Mouse (Mus musculus) hindbrain, embryonic 13.5 days (tissue): ENCODE results near the gene Bfsp2. TPM values are rescaled to one million over a fixed set of nuclear protein-coding genes. Genes with fewer than 3 reads are reported as not detected.
A peak's percentile ranks its signal among the peaks of the same experiment; 100 is the strongest.

ENCODE experiments used
- ATAC-seq: fragments of 200-750 bp; cut with Nextera tagmentation; 2 replicates; pipeline ENCODE4 v1.8.0; 2017; ENCODE audit warnings: moderate TSS enrichment; ENCODE audit not compliant: low FRiP score
- H3K27ac ChIP-seq: fragments of 300-500 bp; sonication (generic); 2 replicates; pipeline ENCODE4 v1.5.1; 2015; ENCODE audit warnings: inconsistent platforms, mild to moderate bottlenecking, moderate library complexity
- H3K27me3 ChIP-seq: fragments of 300-500 bp; sonication (generic); 2 replicates; pipeline ENCODE4 v1.6.1; 2015; ENCODE audit warnings: mild to moderate bottlenecking, inconsistent platforms
- H3K36me3 ChIP-seq: fragments of 300-500 bp; sonication (generic); 2 replicates; pipeline ENCODE4 v1.6.1; 2015; ENCODE audit warnings: mild to moderate bottlenecking, inconsistent platforms
- H3K4me1 ChIP-seq: fragments of 300-500 bp; sonication (generic); replicated peaks from 2 replicates; pipeline ENCODE4 v1.6.1; 2015; ENCODE audit warnings: inconsistent platforms
- H3K4me2 ChIP-seq: fragments of 300-500 bp; sonication (generic); 2 replicates; pipeline ENCODE4 v1.6.1; 2015; ENCODE audit warnings: inconsistent platforms, mild to moderate bottlenecking, moderate library complexity
- H3K4me3 ChIP-seq: fragments of 300-500 bp; sonication (generic); 2 replicates; pipeline ENCODE4 v1.5.1; 2015; ENCODE audit warnings: mild to moderate bottlenecking, inconsistent platforms
- H3K9ac ChIP-seq: fragments of 300-500 bp; sonication (generic); 2 replicates; pipeline ENCODE4 v1.6.1; 2015; ENCODE audit warnings: mild to moderate bottlenecking, inconsistent platforms
- H3K9me3 ChIP-seq: fragments of 300-500 bp; sonication (generic); 2 replicates; pipeline ENCODE4 v1.6.1; 2016; ENCODE audit warnings: inconsistent platforms
- WGBS: fragments of 180-500 bp; shearing (Covaris S2); methylation state at CpG from one replicate; pipeline ENCODE4 v1.1.7; 2015; 5-methylcytosine and 5-hydroxymethylcytosine counted together
- polyA plus RNA-seq: library from polyadenylated mRNA; unstranded; fragments of >200 nt; fragmentation: Nextera tagmentation; extraction: Ambion mirVana; gene quantifications from 2 replicates; pipeline ENCODE4 v1.2.1, GENCODE M21; 2015

The Bfsp2 gene
- 3.1 and 4.5 TPM in 2 replicates for polyA plus RNA-seq

- peak within 1 kb of the TSS; percentile 43; the same call in 1 of the 2 replicates for H3K9ac ChIP-seq
- 75% methylated on average over 9 of the region's 9 CpGs for WGBS
- H3K27me3 ChIP-seq: 0 out of 2 replicates have a peak, but pooled peaks cover 4% of the 10 kb centered on the region
- no peak within 1 kb of the TSS for H3K4me3 ChIP-seq
- H3K27ac ChIP-seq: peak within 1 kb of the TSS; percentile 58; the same call in 1 of the 2 replicates
- no peak within 1 kb of the TSS for H3K4me2 ChIP-seq
- H3K4me1 ChIP-seq: peaks cover 19% of the 10 kb centered on the region
- peaks cover 4% of the 10 kb centered on the region; the same call in 1 of the 2 replicates for H3K36me3 ChIP-seq
- 0 out of 2 replicates have a peak, but pooled peaks have one; percentile 38 for ATAC-seq
- H3K9me3 ChIP-seq: no peaks in the 10 kb centered on the region
Observed at GRCm38 (mm10) chr9:103480044-103480576, at the start of gene Bfsp2. TSS of gene Bfsp2 (minus strand) at chr9:103480420.

GRCm38 (mm10) chr9:103525041-103525537, 44.9 kb upstream of the Bfsp2 start:
- peaks cover 36% of the 10 kb centered on the region for H3K4me1 ChIP-seq
- WGBS: 11% methylated on average over 10 of the region's 10 CpGs
- peaks cover 2% of the 10 kb centered on the region; the same call in 1 of the 2 replicates for H3K9me3 ChIP-seq
- no peaks in the 10 kb centered on the region for H3K36me3 ChIP-seq
- H3K27ac ChIP-seq: peak overlapping the region; percentile 76
- no peak overlapping the region for H3K4me3 ChIP-seq
- no peak overlapping the region for H3K9ac ChIP-seq
- peak; percentile 71 for ATAC-seq
- H3K27me3 ChIP-seq: 0 out of 2 replicates have a peak, but pooled peaks cover 4% of the 10 kb centered on the region
- no peak overlapping the region; the same call in 1 of the 2 replicates for H3K4me2 ChIP-seq

- Histone ChIP-seq H3K36me3 (no peaks in the 10 kb centered on the region), H3K9me3 (no peaks in the 10 kb centered on the region), H3K9ac (no peak overlapping the region), H3K4me2 (0 out of 2 replicates have a peak overlapping the region, but pooled peaks have one; percentile 16), H3K4me1 (peaks cover 36% of the 10 kb centered on the region), H3K27ac (no peak overlapping the region; the same call in 1 of the 2 replicates), H3K4me3 (no peak overlapping the region), H3K27me3 (0 out of 2 replicates have a peak, but pooled peaks cover 4% of the 10 kb centered on the region)
- WGBS: 14% methylated on average over 5 of the region's 5 CpGs
- ATAC-seq: peak; percentile 65; the same call in 1 of the 2 replicates
Observed at GRCm38 (mm10) chr9:103524600-103524999, 44.4 kb upstream of the Bfsp2 start.

- Histone ChIP-seq H3K9ac (no peak overlapping the region), H3K9me3 (no peaks in the 10 kb centered on the region), H3K4me3 (no peak overlapping the region), H3K27ac (no peak overlapping the region), H3K36me3 (peaks cover 3% of the 10 kb centered on the region), H3K4me1 (peaks cover 36% of the 10 kb centered on the region), H3K4me2 (0 out of 2 replicates have a peak overlapping the region, but pooled peaks have one; percentile 16), H3K27me3 (0 out of 2 replicates have a peak, but pooled peaks cover 4% of the 10 kb centered on the region)
- no peak for ATAC-seq
- WGBS: 49% methylated on average over 7 of the region's 7 CpGs
Observed at GRCm38 (mm10) chr9:103523742-103524403, 43.7 kb upstream of the Bfsp2 start.

- H3K4me1 ChIP-seq: peaks cover 36% of the 10 kb centered on the region
- WGBS: 57% methylated on average over 6 of the region's 6 CpGs
Observed at GRCm38 (mm10) chr9:103523008-103523407, 42.8 kb upstream of the Bfsp2 start.

GRCm38 (mm10) chr9:103513884-103514283, 33.7 kb upstream of the Bfsp2 start:
- no peak overlapping the region for H3K27ac ChIP-seq
- H3K4me3 ChIP-seq: no peak overlapping the region
- WGBS: 39% methylated on average over 2 of the region's 2 CpGs

More at GRCm38 (mm10) chr9:103523008-103523407, 42.8 kb upstream of the Bfsp2 start:
- no peak overlapping the region for H3K4me3 ChIP-seq
- H3K4me2 ChIP-seq: no peak overlapping the region
- H3K27ac ChIP-seq: no peak overlapping the region
- H3K9ac ChIP-seq: no peak overlapping the region
- no peaks in the 10 kb centered on the region for H3K27me3 ChIP-seq
- no peak for ATAC-seq
- no peaks in the 10 kb centered on the region for H3K9me3 ChIP-seq
- peaks cover 4% of the 10 kb centered on the region for H3K36me3 ChIP-seq

GRCm38 (mm10) chr9:103512257-103512656, 32.0 kb upstream of the Bfsp2 start:
- no peak overlapping the region for H3K4me2 ChIP-seq
- ATAC-seq: no peak

More at GRCm38 (mm10) chr9:103513884-103514283, 33.7 kb upstream of the Bfsp2 start:
- ATAC-seq: no peak
- H3K9ac ChIP-seq: no peak overlapping the region
- 0 out of 2 replicates have a peak, but pooled peaks cover 8% of the 10 kb centered on the region for H3K27me3 ChIP-seq
- H3K9me3 ChIP-seq: no peaks in the 10 kb centered on the region
- H3K4me1 ChIP-seq: peaks cover 7% of the 10 kb centered on the region; the same call in 1 of the 2 replicates
- H3K4me2 ChIP-seq: no peak overlapping the region
- peaks cover under 1% of the 10 kb centered on the region; the same call in 1 of the 2 replicates for H3K36me3 ChIP-seq

GRCm38 (mm10) chr9:103506968-103507584, 26.9 kb upstream of the Bfsp2 start:
- 75% methylated on average over 7 of the region's 7 CpGs for WGBS
- Histone ChIP-seq H3K4me3 (no peak overlapping the region), H3K4me2 (no peak overlapping the region), H3K27ac (no peak overlapping the region; the same call in 1 of the 2 replicates), H3K4me1 (peaks cover 48% of the 10 kb centered on the region), H3K9me3 (no peaks in the 10 kb centered on the region), H3K27me3 (0 out of 2 replicates have a peak, but pooled peaks cover 6% of the 10 kb centered on the region), H3K36me3 (no peaks in the 10 kb centered on the region), H3K9ac (no peak overlapping the region)
- no peak for ATAC-seq

More at GRCm38 (mm10) chr9:103512257-103512656, 32.0 kb upstream of the Bfsp2 start:
- H3K4me3 ChIP-seq: no peak overlapping the region
- H3K27me3 ChIP-seq: 0 out of 2 replicates have a peak, but pooled peaks cover 10% of the 10 kb centered on the region
- no peaks in the 10 kb centered on the region for H3K9me3 ChIP-seq
- H3K36me3 ChIP-seq: no peaks in the 10 kb centered on the region
- H3K4me1 ChIP-seq: peaks cover 14% of the 10 kb centered on the region
- no peak overlapping the region for H3K9ac ChIP-seq
- H3K27ac ChIP-seq: no peak overlapping the region
- WGBS: 71% methylated on average over 6 of the region's 6 CpGs

GRCm38 (mm10) chr9:103505067-103505466, 24.8 kb upstream of the Bfsp2 start:
- H3K4me2 ChIP-seq: no peak overlapping the region
- ATAC-seq: peak; percentile 8
- H3K27me3 ChIP-seq: peaks cover 13% of the 10 kb centered on the region
- no peak overlapping the region for H3K9ac ChIP-seq
- H3K4me3 ChIP-seq: no peak overlapping the region
- H3K27ac ChIP-seq: peak overlapping the region; percentile 65
- 37% methylated on average over 5 of the region's 5 CpGs for WGBS
- H3K9me3 ChIP-seq: no peaks in the 10 kb centered on the region
- H3K36me3 ChIP-seq: no peaks in the 10 kb centered on the region
- peaks cover 58% of the 10 kb centered on the region for H3K4me1 ChIP-seq

- Histone ChIP-seq H3K4me1 (peaks cover 62% of the 10 kb centered on the region), H3K4me3 (no peak overlapping the region), H3K9ac (no peak overlapping the region), H3K27ac (peak overlapping the region; percentile 65), H3K27me3 (peaks cover 17% of the 10 kb centered on the region), H3K36me3 (0 out of 2 replicates have a peak, but pooled peaks cover 2% of the 10 kb centered on the region), H3K9me3 (no peaks in the 10 kb centered on the region), H3K4me2 (no peak overlapping the region)
- ATAC-seq: peak; percentile 79
- WGBS: 20% methylated on average over 1 of the region's 1 CpGs
Observed at GRCm38 (mm10) chr9:103504646-103505045, 24.4 kb upstream of the Bfsp2 start.

- H3K27me3 ChIP-seq: peaks cover 21% of the 10 kb centered on the region
- H3K36me3 ChIP-seq: peaks cover 10% of the 10 kb centered on the region
- H3K4me3 ChIP-seq: no peak overlapping the region
- 84% methylated on average over 3 of the region's 3 CpGs for WGBS
- peaks cover 71% of the 10 kb centered on the region for H3K4me1 ChIP-seq
- no peak overlapping the region for H3K4me2 ChIP-seq
- H3K27ac ChIP-seq: peak overlapping the region; percentile 65
- ATAC-seq: no peak
- no peak overlapping the region for H3K9ac ChIP-seq
- H3K9me3 ChIP-seq: no peaks in the 10 kb centered on the region
Observed at GRCm38 (mm10) chr9:103503586-103504298, 23.5 kb upstream of the Bfsp2 start.
